Mouse (Mus musculus): ENCODE results near the gene Defa35. TPM values are rescaled to one million over a fixed set of nuclear protein-coding genes. Genes with fewer than 3 reads are reported as not detected.
"Not testable (repeated sequence)": the region's sequence is repeated elsewhere in the genome, so short reads cannot be mapped to it uniquely, and the experiment has no call there.

Defa35 gene
- polyA plus RNA-seq (2012; rRNA removed) = 0.25 TPM in 1 of 2 replicates, not detected in the other

DNA sequence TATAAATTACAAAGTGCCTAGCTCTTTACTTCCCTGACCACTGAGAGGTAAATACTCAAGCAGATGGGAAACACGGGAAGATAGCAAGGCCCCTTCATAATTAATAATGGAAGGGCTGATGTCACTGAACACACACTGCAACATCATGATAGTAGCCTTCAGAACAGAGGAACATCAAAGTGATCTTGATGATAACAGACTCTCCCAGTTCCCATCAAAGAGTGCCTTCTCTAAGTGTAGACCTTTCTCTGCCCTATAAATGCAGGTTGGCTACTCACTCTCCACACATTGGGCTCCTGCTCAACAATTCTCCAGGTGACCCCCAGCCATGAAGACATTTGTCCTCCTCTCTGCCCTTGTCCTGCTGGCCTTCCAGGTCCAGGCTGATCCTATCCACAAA lies at the start of gene Defa35:
Gene Defa35, plus strand, starts transcription at position 301 of the 400 bp plus-strand sequence.
- DNase-seq (ENCODE audit: low spot score) = not testable (repeated sequence)

DNA sequence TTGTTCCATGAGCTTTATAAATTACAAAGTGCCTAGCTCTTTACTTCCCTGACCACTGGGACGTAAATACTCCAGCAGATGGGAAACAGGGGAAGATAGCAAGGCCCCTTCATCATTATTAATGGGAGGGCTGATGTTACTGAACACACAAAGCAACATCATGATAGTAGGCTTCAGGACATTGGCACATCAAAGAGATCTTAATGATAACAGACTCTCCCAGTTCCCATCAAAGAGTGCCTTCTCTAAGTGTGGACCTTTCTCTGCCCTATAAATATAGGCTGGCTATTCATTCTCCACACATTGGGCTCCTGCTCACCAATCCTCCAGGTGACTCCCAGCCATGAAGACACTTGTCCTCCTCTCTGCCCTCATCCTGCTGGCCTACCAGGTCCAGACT lies 39.6 kb upstream of the Defa35 start, which contains the start of gene Defa21:
Gene Defa21, plus strand, starts transcription at position 301 of the 400 bp plus-strand sequence.
- DNase-seq (ENCODE audit: low spot score) = not testable (repeated sequence)

DNA sequence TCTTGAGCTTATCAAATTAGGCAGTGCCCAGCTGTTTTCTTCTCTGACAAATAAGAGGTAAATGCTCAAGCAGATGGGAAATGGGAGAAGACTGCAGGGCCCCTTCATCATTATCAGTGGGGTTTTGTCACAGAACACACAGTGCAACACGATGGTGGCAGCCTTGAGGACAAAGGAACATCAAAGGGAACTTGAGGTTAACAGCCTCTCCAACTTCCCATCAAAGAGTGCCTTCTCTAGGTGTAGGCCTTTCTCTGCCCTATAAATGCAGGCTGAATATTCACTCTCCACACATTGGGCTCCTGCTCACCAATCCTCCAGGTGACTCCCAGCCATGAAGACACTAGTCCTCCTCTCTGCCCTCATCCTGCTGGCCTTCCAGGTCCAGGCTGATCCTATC lies 10.1 kb upstream of the Defa35 start, which contains the start of gene Defa23:
Gene Defa23, plus strand, starts transcription at position 301 of the 400 bp plus-strand sequence.
- not testable (repeated sequence) for DNase-seq (ENCODE audit: low spot score)

GRCm38 (mm10) chr8:21084142-21084541 lies 19.3 kb downstream of the Defa35 start, which contains the start of gene Defa25:
TSS of gene Defa25 (plus strand) at chr8:21084442.
- DNase-seq (ENCODE audit: low spot score) = not testable (repeated sequence)

DNA sequence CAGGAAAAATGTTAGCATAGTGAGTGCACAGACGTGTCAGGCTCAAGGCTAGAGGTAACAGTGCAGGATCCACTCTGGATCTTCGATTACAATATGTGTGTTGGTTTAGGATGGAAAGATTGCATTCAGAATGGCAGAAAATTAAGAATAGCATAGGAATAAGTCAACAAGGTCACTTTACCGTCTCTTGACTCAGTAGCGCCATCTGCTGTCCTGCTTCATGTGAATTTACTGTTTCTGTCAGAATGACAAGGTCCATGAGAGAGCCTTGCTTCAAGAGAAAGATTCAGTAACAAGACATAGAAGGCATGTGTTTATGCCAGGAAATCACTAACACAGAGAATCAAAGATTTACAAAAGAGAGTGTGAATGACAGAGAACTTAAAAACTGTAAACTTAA lies 28.3 kb downstream of the Defa35 start:
- no peak for DNase-seq (ENCODE audit: low spot score)

DNA sequence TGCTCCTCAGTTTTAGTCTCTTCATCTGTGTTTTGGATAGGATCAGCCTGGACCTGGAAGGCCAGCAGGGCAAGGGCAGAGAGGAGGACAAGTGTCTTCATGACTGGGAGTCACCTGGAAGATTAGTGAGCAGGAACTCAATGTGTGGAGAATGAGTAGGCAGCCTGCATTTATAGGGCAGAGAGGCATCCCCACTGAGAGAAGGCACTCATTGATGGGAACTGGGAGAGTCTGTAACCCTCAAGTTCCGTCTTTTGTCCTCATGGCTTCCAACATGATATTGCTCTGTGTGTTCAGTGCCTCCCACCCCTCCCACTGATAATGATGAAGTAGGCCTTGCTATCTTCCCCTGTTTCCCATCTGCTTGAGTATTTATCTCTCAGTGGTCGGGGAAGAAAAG lies 31.1 kb downstream of the Defa35 start, which contains the start of gene Gm14851:
Gene Gm14851, minus strand, starts transcription at position 101 of the 400 bp plus-strand sequence.
- not testable (repeated sequence) for DNase-seq (ENCODE audit: low spot score)

Other genes starting within 250 kb of the Defa35 start
- gene Defb33, start 172.4 kb upstream of the Defa35 start, polyA plus RNA-seq (2012; rRNA removed) = not detected in 2 replicates
- gene Gm15056, start 162.4 kb upstream of the Defa35 start, polyA plus RNA-seq (2012; rRNA removed) = not detected in 2 replicates
- not detected in 2 replicates for gene Gm6040, start 143.0 kb upstream of the Defa35 start, polyA plus RNA-seq (2012; rRNA removed)
- not detected in 2 replicates for gene AY761185, start 120.3 kb upstream of the Defa35 start, polyA plus RNA-seq (2012; rRNA removed)
- gene Defa21, start 39.5 kb upstream of the Defa35 start, polyA plus RNA-seq (2012; rRNA removed) = not detected in 2 replicates
- not detected in 2 replicates for gene Defa23, start 10.0 kb upstream of the Defa35 start, polyA plus RNA-seq (2012; rRNA removed)
- not detected in 2 replicates for gene Defa25, start 19.4 kb downstream of the Defa35 start, polyA plus RNA-seq (2012; rRNA removed)
- not detected in 2 replicates for gene Gm14851, start 31.0 kb downstream of the Defa35 start, polyA plus RNA-seq (2012; rRNA removed)
- not detected in 2 replicates for gene Defa30, start 69.6 kb downstream of the Defa35 start, polyA plus RNA-seq (2012; rRNA removed)
- gene Defa22, start 97.2 kb downstream of the Defa35 start, polyA plus RNA-seq (2012; rRNA removed) = not detected in 2 replicates
- not detected in 2 replicates for gene Defa31, start 126.6 kb downstream of the Defa35 start, polyA plus RNA-seq (2012; rRNA removed)
- gene Gm15293, start 136.5 kb downstream of the Defa35 start, polyA plus RNA-seq (2012; rRNA removed) = not detected in 2 replicates
- gene Gm15292, start 184.7 kb downstream of the Defa35 start, polyA plus RNA-seq (2012; rRNA removed) = not detected in 2 replicates